Mouse (Mus musculus) hindbrain, embryonic 11.5 days (tissue): ENCODE measurements around the gene Saa2. TPM values are rescaled to one million over a fixed set of nuclear protein-coding genes. Genes with fewer than 3 reads are reported as not detected.
A peak's percentile ranks its signal among the peaks of the same experiment; 100 is the strongest.

Source experiments
- ATAC-seq: fragments of 200-750 bp; cut with Nextera tagmentation; 2 replicates; pipeline ENCODE4 v1.8.0; 2017; ENCODE audit warnings: mild to moderate bottlenecking, moderate TSS enrichment, moderate library complexity; ENCODE audit not compliant: low FRiP score
- DNase-seq: peaks from one replicate; pipeline ENCODE4 v3.0.0-alpha.2; 2015; ENCODE audit warnings: low spot score
- H3K27ac ChIP-seq: fragments of 300-500 bp; sonication (generic); 2 replicates; pipeline ENCODE4 v1.5.1; 2014; ENCODE audit warnings: mild to moderate bottlenecking, low read depth, low read length
- H3K27me3 ChIP-seq: fragments of 300-500 bp; sonication (generic); 2 replicates; pipeline ENCODE4 v1.6.1; 2014; ENCODE audit warnings: mild to moderate bottlenecking, low read length, moderate library complexity, mixed read lengths; ENCODE audit not compliant: control insufficient read depth, insufficient read depth
- H3K36me3 ChIP-seq: fragments of 300-500 bp; sonication (generic); 2 replicates; pipeline ENCODE4 v1.6.1; 2014; ENCODE audit warnings: mild to moderate bottlenecking, low read length, moderate library complexity, mixed read lengths; ENCODE audit not compliant: control insufficient read depth, insufficient read depth
- H3K4me1 ChIP-seq: fragments of 300-500 bp; sonication (generic); replicated peaks from 2 replicates; pipeline ENCODE4 v1.6.1; 2014; ENCODE audit warnings: low read length, mixed read lengths; ENCODE audit not compliant: control insufficient read depth, insufficient read depth
- H3K4me2 ChIP-seq: fragments of 300-500 bp; sonication (generic); replicated peaks from 2 replicates; pipeline ENCODE4 v1.6.1; 2014; ENCODE audit warnings: mild to moderate bottlenecking, low read depth, low read length
- H3K4me3 ChIP-seq: fragments of 300-500 bp; sonication (generic); 2 replicates; pipeline ENCODE4 v1.5.1; 2014; ENCODE audit warnings: low read depth, low read length
- H3K9ac ChIP-seq: fragments of 300-500 bp; sonication (generic); 2 replicates; pipeline ENCODE4 v1.6.1; 2014; ENCODE audit warnings: low read depth, low read length
- H3K9me3 ChIP-seq: fragments of 300-500 bp; sonication (generic); 2 replicates; pipeline ENCODE4 v1.6.1; 2016; ENCODE audit warnings: low read length; ENCODE audit not compliant: control insufficient read depth
- WGBS: fragments of 180-500 bp; shearing (Covaris S2); extraction: QIAGEN DNeasy Blood & Tissue Kit; methylation state at CpG from one replicate; pipeline ENCODE4 v1.1.7; 2014; 5-methylcytosine and 5-hydroxymethylcytosine counted together
- polyA plus RNA-seq: library from polyadenylated mRNA; unstranded; fragments of >200 nt; fragmentation: Nextera tagmentation; extraction: Ambion mirVana; gene quantifications from 2 replicates; pipeline ENCODE4 v1.2.1, GENCODE M21; 2014

Gene Saa2
- polyA plus RNA-seq, 1 experiment from 2014 or later, result 0.31 TPM

DNA sequence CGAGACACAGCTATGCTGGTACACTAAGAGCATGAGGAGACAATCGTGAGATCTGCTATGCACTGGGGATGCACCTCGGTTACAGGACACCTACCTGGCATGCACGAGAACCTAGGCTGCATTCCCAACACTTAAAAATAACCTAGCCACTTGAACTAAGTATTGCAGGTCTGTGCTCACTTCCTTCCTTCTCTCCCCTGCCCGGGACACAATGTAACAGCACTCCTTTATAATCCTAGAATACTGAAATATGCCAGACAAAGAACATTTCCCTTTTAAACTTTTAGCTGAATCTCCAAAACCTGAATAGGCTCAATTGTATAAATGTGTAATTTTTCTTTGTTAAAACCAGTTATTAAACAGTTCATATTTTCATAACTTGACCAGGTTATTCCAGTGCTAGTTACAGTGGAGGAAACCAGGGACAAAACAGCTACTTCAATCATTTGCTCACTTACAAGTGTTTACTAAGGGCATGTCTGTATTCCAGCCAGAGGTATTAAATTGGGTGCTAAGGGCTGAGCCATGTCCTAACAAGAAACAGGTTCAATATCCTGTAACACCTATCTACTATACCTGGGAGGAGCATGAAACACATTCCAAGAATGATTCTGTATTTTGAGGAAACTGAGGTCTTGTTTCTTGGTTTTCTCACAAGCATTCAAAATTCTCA is 37.7 kb downstream of the Saa2 start:
- H3K4me3 ChIP-seq, result no peak overlapping the region
- H3K9ac ChIP-seq, result no peak overlapping the region
- H3K27ac ChIP-seq, result no peak overlapping the region
- no peaks in the 10 kb centered on the region for H3K4me1 ChIP-seq
- H3K36me3 ChIP-seq, result peaks cover 3% of the 10 kb centered on the region; the same call in 1 of the 2 replicates
- H3K4me2 ChIP-seq, result no peak overlapping the region
- ATAC-seq (no peak), DNase-seq (no peak)
- no peaks in the 10 kb centered on the region for H3K9me3 ChIP-seq
- no peaks in the 10 kb centered on the region for H3K27me3 ChIP-seq
- WGBS, result 89% methylated on average over 5 of the region's 5 CpGs

DNA sequence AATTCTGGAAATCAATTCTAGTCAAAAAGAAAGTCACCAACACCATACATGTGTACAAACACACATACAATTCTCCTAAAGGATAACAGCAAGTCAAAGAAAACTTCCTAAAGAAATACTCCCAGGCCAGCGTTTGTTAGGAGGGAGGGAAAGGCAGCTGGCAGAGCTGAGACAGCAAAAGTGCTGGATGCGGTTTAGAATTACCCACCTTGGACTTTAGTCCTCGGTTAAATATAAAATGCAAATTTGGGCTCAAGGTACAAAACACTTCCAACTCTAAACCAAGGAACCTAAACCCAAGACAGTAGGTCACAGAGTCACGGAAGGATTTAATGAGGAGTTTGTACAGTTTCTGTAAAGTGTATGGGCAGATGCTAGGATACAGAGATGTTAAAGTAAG is 42.3 kb downstream of the Saa2 start:
- ATAC-seq, result no peak
- 89% methylated on average over 4 of the region's 4 CpGs for WGBS

DNA sequence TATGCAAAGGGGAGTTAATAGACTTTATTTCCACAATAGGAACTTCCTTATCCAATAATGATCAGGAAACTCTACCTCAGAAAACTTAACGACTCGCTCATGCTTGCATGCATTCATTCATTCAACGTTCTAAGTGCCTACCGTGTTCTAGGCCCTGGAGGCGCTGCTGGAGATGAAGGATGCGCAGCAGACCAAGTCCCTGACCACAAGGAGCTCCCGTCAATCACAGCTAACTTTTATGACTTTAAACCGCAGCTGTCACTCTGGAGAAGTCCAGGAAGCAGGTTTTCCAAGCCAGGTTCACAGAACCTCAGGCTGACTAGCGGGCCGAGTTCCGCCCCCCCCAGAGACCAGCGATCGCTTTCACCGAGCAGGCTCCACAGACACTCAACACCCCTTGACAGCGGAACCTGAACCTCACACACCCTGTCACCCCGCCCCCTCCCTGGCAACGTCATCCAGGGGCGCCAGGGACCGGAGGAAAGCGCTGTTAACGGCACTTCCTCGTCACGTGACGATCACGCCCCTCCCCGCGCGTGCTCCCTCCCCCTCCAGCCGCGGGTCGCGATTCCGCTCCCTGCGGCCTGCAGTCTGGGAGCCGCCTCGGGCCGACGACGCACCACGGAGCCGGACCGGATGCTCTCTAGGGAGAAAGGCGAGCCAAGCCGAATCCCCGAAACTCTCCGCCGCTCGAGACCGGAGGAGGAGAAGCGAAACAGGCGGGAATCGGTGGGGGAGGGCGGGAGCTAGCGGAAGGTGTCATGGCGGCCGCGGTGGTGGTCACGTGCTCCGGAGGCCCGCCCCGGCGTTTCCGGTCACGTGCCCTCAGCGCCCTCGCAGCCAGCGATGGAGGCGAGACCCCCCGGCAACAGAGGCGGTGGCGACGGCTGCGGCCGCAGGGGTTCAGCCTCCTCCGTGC is 44.0 kb downstream of the Saa2 start, which contains the start of the genes Hps5 and Gtf2h1:
TSS of gene Hps5 (minus strand) at position 778 of the 919 bp plus-strand sequence.
TSS of gene Gtf2h1 (plus strand) at position 817 of the 919 bp plus-strand sequence.
- peak within 1 kb of the TSS; percentile 87 for H3K9ac ChIP-seq
- H3K9me3 ChIP-seq, result no peaks in the 10 kb centered on the region
- H3K27ac ChIP-seq, result peak within 1 kb of the TSS; percentile 79
- peak within 1 kb of the TSS; percentile 98 for H3K4me3 ChIP-seq
- no peaks in the 10 kb centered on the region for H3K36me3 ChIP-seq
- H3K27me3 ChIP-seq, result no peaks in the 10 kb centered on the region
- WGBS, result under 1% methylated on average over 71 of the region's 75 CpGs
- ATAC-seq (peak; percentile 99), DNase-seq (peak; percentile 99)
- peaks cover 2% of the 10 kb centered on the region; the same call in 1 of the 2 replicates for H3K4me1 ChIP-seq
- peak within 1 kb of the TSS; percentile 75 for H3K4me2 ChIP-seq

More for the DNA sequence above, 42.3 kb downstream of the Saa2 start:
- H3K27me3 ChIP-seq, result no peaks in the 10 kb centered on the region
- H3K36me3 ChIP-seq, result no peaks in the 10 kb centered on the region
- no peak overlapping the region for H3K4me3 ChIP-seq
- no peak overlapping the region for H3K9ac ChIP-seq
- H3K9me3 ChIP-seq, result no peaks in the 10 kb centered on the region
- no peak overlapping the region for H3K4me2 ChIP-seq
- H3K4me1 ChIP-seq, result peaks cover 2% of the 10 kb centered on the region; the same call in 1 of the 2 replicates
- no peak for DNase-seq
- H3K27ac ChIP-seq, result no peak overlapping the region

DNA sequence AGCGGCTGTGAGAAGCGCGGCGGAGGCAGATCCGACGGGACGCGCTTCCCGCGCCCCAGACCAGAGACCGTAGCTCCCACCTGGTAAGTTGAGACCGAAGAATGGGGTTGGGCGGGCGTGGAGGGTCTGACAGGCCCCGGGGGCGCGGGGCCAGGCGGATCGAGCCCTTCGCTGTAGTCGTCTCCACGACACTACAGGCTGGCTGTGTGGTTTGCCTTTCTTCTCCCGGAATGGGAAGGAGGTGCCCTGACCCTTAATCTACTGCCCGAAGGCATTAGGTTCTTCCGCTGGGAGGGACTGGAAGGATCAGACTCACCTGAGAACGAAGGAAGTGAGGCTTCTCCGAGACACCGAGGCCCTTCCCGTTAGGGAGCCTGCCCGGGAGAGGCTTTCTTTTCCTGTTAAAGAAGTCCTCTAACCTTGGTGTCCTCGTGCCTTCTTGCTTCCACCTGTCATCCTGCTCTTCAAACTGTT is 44.7 kb downstream of the Saa2 start:
- under 1% methylated on average over 31 of the region's 31 CpGs for WGBS
- no peaks in the 10 kb centered on the region for H3K36me3 ChIP-seq
- H3K9ac ChIP-seq, result peak overlapping the region; percentile 87
- peak overlapping the region; percentile 98 for H3K4me3 ChIP-seq
- H3K27ac ChIP-seq, result no peak overlapping the region
- H3K9me3 ChIP-seq, result no peaks in the 10 kb centered on the region
- ATAC-seq (no peak), DNase-seq (no peak)
- H3K4me1 ChIP-seq, result peaks cover 2% of the 10 kb centered on the region; the same call in 1 of the 2 replicates
- peak overlapping the region; percentile 75 for H3K4me2 ChIP-seq
- no peaks in the 10 kb centered on the region for H3K27me3 ChIP-seq

DNA sequence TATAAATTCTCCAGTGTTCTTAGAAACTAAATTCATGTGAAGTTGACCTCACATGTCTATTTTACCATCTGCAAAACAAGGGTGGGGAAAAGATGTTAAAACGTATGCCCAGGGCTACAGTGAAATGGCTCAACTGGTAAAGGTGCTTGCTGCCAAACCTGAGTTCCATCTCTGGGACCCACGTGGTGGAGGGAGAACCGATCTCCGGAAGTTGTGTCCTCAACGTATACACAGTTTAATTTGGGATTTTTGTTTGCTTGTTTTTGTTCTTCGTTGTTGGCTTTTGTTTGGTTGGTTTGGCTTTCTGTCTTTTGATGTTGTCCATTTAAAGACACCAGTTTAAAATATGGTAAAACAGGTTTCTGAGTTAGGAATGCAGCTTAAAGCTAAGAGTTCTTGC is 45.2 kb downstream of the Saa2 start:
- DNase-seq, result no peak
- Histone ChIP-seq H3K9ac (peak overlapping the region; percentile 87), H3K4me3 (peak overlapping the region; percentile 98), H3K4me1 (peaks cover 2% of the 10 kb centered on the region; the same call in 1 of the 2 replicates), H3K27me3 (no peaks in the 10 kb centered on the region), H3K9me3 (no peaks in the 10 kb centered on the region), H3K4me2 (peak overlapping the region; percentile 75), H3K27ac (no peak overlapping the region), H3K36me3 (no peaks in the 10 kb centered on the region)
- no peak for ATAC-seq
- WGBS, result 56% methylated on average over 6 of the region's 6 CpGs

Other genes with a start within 250 kb of the Saa2 start
- 14.4 and 16.0 TPM in 2 replicates for gene Sergef, start 112.0 kb upstream of the Saa2 start, polyA plus RNA-seq
- 0.61 TPM in 1 of 2 replicates, not detected in the other for gene Tph1, start 79.3 kb upstream of the Saa2 start, polyA plus RNA-seq
- 41.4 and 44.9 TPM in 2 replicates for gene Saal1, start 41.1 kb upstream of the Saa2 start, polyA plus RNA-seq
- gene Saa3, start 36.1 kb upstream of the Saa2 start, polyA plus RNA-seq, result 0.07 and 0.20 TPM in 2 replicates
- gene Saa4, start 19.2 kb upstream of the Saa2 start, polyA plus RNA-seq, result not detected in 2 replicates
- gene Saa1, start 8.8 kb upstream of the Saa2 start, polyA plus RNA-seq, result not detected in 2 replicates
- gene Hps5, start 44.3 kb downstream of the Saa2 start, polyA plus RNA-seq, result 17.4 and 26.1 TPM in 2 replicates
- 53.5 and 58.0 TPM in 2 replicates for gene Gtf2h1, start 44.3 kb downstream of the Saa2 start, polyA plus RNA-seq
- 1,356 and 1,601 TPM in 2 replicates for gene Ldha, start 89.7 kb downstream of the Saa2 start, polyA plus RNA-seq
- gene Ldhc, start 109.4 kb downstream of the Saa2 start, polyA plus RNA-seq, result not detected in 2 replicates
- gene Tsg101, start 168.2 kb downstream of the Saa2 start, polyA plus RNA-seq, result 372 and 380 TPM in 2 replicates
- 11.3 and 13.1 TPM in 2 replicates for gene Uevld, start 206.7 kb downstream of the Saa2 start, polyA plus RNA-seq
- not detected in 2 replicates for gene Gm9999, start 231.8 kb downstream of the Saa2 start, polyA plus RNA-seq